Mouse (Mus musculus): ENCODE measurements around the gene Itih5.

GRCm38 (mm10) chr2:10253351-10253750 is 100.0 kb downstream of the Itih5 start:
- TF ChIP-seq CTCF (IDR thresholded peaks at IDR 0.05) = no peak
- no peak for TF ChIP-seq EP300 (IDR thresholded peaks at IDR 0.05)
